Mouse (Mus musculus): ENCODE measurements around the gene Mex3b. TPM values are rescaled to one million over a fixed set of nuclear protein-coding genes. Genes with fewer than 3 reads are reported as not detected.

Gene Mex3b
- polyA plus RNA-seq, 1 experiment from 2014 or later, result 24.3 TPM

GRCm38 (mm10) chr7:82903006-82903405 is 35.9 kb downstream of the Mex3b start:
- H3K27ac ChIP-seq (replicated peaks), result no peak overlapping the region
- ATAC-seq (ENCODE audit: low FRiP score, low read depth), result no peak
- no peaks in the 10 kb centered on the region for H3K36me3 ChIP-seq
- no peak overlapping the region for H3K4me2 ChIP-seq
- H3K27me3 ChIP-seq, result no peaks in the 10 kb centered on the region
- H3K9ac ChIP-seq, result no peak overlapping the region
- H3K9me3 ChIP-seq, result no peaks in the 10 kb centered on the region
- H3K4me1 ChIP-seq (replicated peaks), result no peaks in the 10 kb centered on the region
- H3K4me3 ChIP-seq, result no peak overlapping the region
- 74% methylated on average over 3 of the region's 3 CpGs for WGBS

DNA sequence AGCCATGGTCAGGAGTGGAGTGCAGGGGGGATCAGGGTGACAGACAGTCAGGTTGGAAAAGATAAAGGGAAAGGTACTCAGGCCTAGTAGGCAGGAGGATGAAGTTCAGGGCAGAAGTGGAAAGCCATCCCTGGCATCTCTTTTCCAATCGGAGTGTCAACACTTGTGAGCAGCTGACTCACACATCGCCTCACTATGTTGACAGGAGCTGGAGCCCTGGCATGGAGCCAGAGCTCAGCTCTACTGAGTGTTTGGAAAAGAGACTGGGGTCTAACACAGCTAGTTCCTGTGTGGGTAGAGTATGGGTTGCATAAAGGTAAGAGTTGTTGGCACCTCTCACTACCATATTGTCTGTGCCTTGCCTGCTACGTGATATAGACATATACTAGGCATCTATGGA is 38.4 kb downstream of the Mex3b start:
- Histone ChIP-seq H3K9me3 (no peaks in the 10 kb centered on the region), H3K27me3 (no peaks in the 10 kb centered on the region), H3K4me1 (replicated peaks) (no peaks in the 10 kb centered on the region), H3K4me2 (no peak overlapping the region), H3K27ac (replicated peaks) (no peak overlapping the region), H3K36me3 (no peaks in the 10 kb centered on the region), H3K9ac (no peak overlapping the region), H3K4me3 (no peak overlapping the region)
- ATAC-seq (ENCODE audit: low FRiP score, low read depth), result no peak
- WGBS, result 71% methylated on average over 3 of the region's 3 CpGs

- no peaks in the 10 kb centered on the region for H3K4me1 ChIP-seq (replicated peaks)
- ATAC-seq (ENCODE audit: low FRiP score, low read depth), result no peak
- no peak overlapping the region for H3K9ac ChIP-seq
- no peaks in the 10 kb centered on the region for H3K9me3 ChIP-seq
- no peak overlapping the region for H3K27ac ChIP-seq (replicated peaks)
- H3K27me3 ChIP-seq, result no peaks in the 10 kb centered on the region
- no peak overlapping the region for H3K4me2 ChIP-seq
- H3K4me3 ChIP-seq, result no peak overlapping the region
- no peaks in the 10 kb centered on the region for H3K36me3 ChIP-seq
- WGBS, result 73% methylated on average over 1 of the region's 1 CpGs
Observed at GRCm38 (mm10) chr7:82907081-82907480, 39.9 kb downstream of the Mex3b start.

- 64% methylated on average over 10 of the region's 10 CpGs for WGBS
- H3K9ac ChIP-seq, result no peak overlapping the region
- H3K27me3 ChIP-seq, result no peaks in the 10 kb centered on the region
- H3K36me3 ChIP-seq, result no peaks in the 10 kb centered on the region
- H3K9me3 ChIP-seq, result no peaks in the 10 kb centered on the region
- no peak for ATAC-seq (ENCODE audit: low FRiP score, low read depth)
- H3K27ac ChIP-seq (replicated peaks), result no peak overlapping the region
- no peak overlapping the region for H3K4me2 ChIP-seq
- no peak overlapping the region for H3K4me3 ChIP-seq
- H3K4me1 ChIP-seq (replicated peaks), result no peaks in the 10 kb centered on the region
Observed at GRCm38 (mm10) chr7:82910536-82911384, 43.6 kb downstream of the Mex3b start.

GRCm38 (mm10) chr7:82911501-82911900 is 44.4 kb downstream of the Mex3b start:
- no peak for ATAC-seq (ENCODE audit: low FRiP score, low read depth)
- Histone ChIP-seq H3K27ac (replicated peaks) (no peak overlapping the region), H3K4me2 (no peak overlapping the region), H3K27me3 (no peaks in the 10 kb centered on the region), H3K36me3 (no peaks in the 10 kb centered on the region), H3K4me1 (replicated peaks) (no peaks in the 10 kb centered on the region), H3K9me3 (no peaks in the 10 kb centered on the region), H3K9ac (no peak overlapping the region), H3K4me3 (no peak overlapping the region)
- WGBS, result 91% methylated on average over 10 of the region's 10 CpGs

- no peaks in the 10 kb centered on the region for H3K27me3 ChIP-seq
- H3K4me3 ChIP-seq, result no peak overlapping the region
- WGBS, result 74% methylated on average over 4 of the region's 4 CpGs
- H3K27ac ChIP-seq (replicated peaks), result no peak overlapping the region
- H3K36me3 ChIP-seq, result no peaks in the 10 kb centered on the region
- H3K4me2 ChIP-seq, result no peak overlapping the region
- ATAC-seq (ENCODE audit: low FRiP score, low read depth), result no peak
- 0 out of 2 replicates have a peak, but pooled peaks cover 6% of the 10 kb centered on the region for H3K9me3 ChIP-seq
- H3K4me1 ChIP-seq (replicated peaks), result no peaks in the 10 kb centered on the region
- no peak overlapping the region for H3K9ac ChIP-seq
Observed at GRCm38 (mm10) chr7:82914297-82914696, 47.2 kb downstream of the Mex3b start.

Other genes with a start within 250 kb of the Mex3b start
- gene Saxo2, start 218.8 kb upstream of the Mex3b start, polyA plus RNA-seq (2015; fragmentation: Nextera tagmentation; extraction: Ambion mirVana), result 37.5 and 37.7 TPM in 2 replicates
- gene Efl1, start 218.7 kb upstream of the Mex3b start, polyA plus RNA-seq (2015; fragmentation: Nextera tagmentation; extraction: Ambion mirVana), result 19.3 and 19.5 TPM in 2 replicates